Mouse (Mus musculus): ENCODE measurements at regions not wholly inside any gene's neighbourhood (a gene's known extent, or its start where the extent isn't known, plus 50 kb on each side); places are given as distances from the start of the nearest gene placed in this dataset.

GRCm38 (mm10) chr5:85661487-85661886 lies 403.9 kb downstream of the Cenpc1 start:
- DNase-seq (ENCODE audit: low spot score) (no peak), ATAC-seq (ENCODE audit: low read depth) (no peak)
- H3K4me3 ChIP-seq (ENCODE audit: low read depth, low read length), result no peak overlapping the region
- H3K9me3 ChIP-seq (ENCODE audit: control insufficient read depth, low read length), result no peaks in the 10 kb centered on the region
- no peaks in the 10 kb centered on the region for H3K4me1 ChIP-seq (ENCODE audit: control insufficient read depth, insufficient read depth, low read length)
- H3K27ac ChIP-seq (replicated peaks; ENCODE audit: low read depth, low read length), result no peak overlapping the region
- H3K27me3 ChIP-seq (replicated peaks; ENCODE audit: control insufficient read depth, insufficient read depth, low read length), result no peaks in the 10 kb centered on the region
- 80% methylated on average over 5 of the region's 5 CpGs for WGBS
- no peak overlapping the region for H3K4me2 ChIP-seq (ENCODE audit: low read depth, low read length)
- H3K9ac ChIP-seq (ENCODE audit: low read depth, low read length), result no peak overlapping the region
- no peaks in the 10 kb centered on the region for H3K36me3 ChIP-seq (ENCODE audit: control insufficient read depth, insufficient read depth, low read length)

GRCm38 (mm10) chr5:85621078-85621477 lies 444.3 kb downstream of the Cenpc1 start:
- H3K27me3 ChIP-seq (replicated peaks; ENCODE audit: control insufficient read depth, insufficient read depth, low read length), result no peaks in the 10 kb centered on the region
- no peak overlapping the region for H3K27ac ChIP-seq (replicated peaks; ENCODE audit: low read depth, low read length)
- no peaks in the 10 kb centered on the region for H3K9me3 ChIP-seq (ENCODE audit: control insufficient read depth, low read length)
- H3K9ac ChIP-seq (ENCODE audit: low read depth, low read length), result no peak overlapping the region
- DNase-seq (ENCODE audit: low spot score), result no peak
- no peak for ATAC-seq (ENCODE audit: low read depth)
- H3K4me2 ChIP-seq (ENCODE audit: low read depth, low read length), result no peak overlapping the region
- H3K36me3 ChIP-seq (ENCODE audit: control insufficient read depth, insufficient read depth, low read length), result no peaks in the 10 kb centered on the region
- 54% methylated on average over 2 of the region's 2 CpGs for WGBS
- H3K4me1 ChIP-seq (ENCODE audit: control insufficient read depth, insufficient read depth, low read length), result no peaks in the 10 kb centered on the region
- H3K4me3 ChIP-seq (ENCODE audit: low read depth, low read length), result no peak overlapping the region

GRCm38 (mm10) chr5:85614783-85615182 lies 450.6 kb downstream of the Cenpc1 start:
- no peaks in the 10 kb centered on the region for H3K27me3 ChIP-seq (replicated peaks; ENCODE audit: control insufficient read depth, insufficient read depth, low read length)
- H3K4me3 ChIP-seq (ENCODE audit: low read depth, low read length), result no peak overlapping the region
- WGBS, result 71% methylated on average over 3 of the region's 3 CpGs
- ATAC-seq (ENCODE audit: low read depth) (no peak), DNase-seq (ENCODE audit: low spot score) (no peak)
- H3K9me3 ChIP-seq (ENCODE audit: control insufficient read depth, low read length), result no peaks in the 10 kb centered on the region
- no peak overlapping the region for H3K9ac ChIP-seq (ENCODE audit: low read depth, low read length)
- no peaks in the 10 kb centered on the region for H3K36me3 ChIP-seq (ENCODE audit: control insufficient read depth, insufficient read depth, low read length)
- no peak overlapping the region for H3K27ac ChIP-seq (replicated peaks; ENCODE audit: low read depth, low read length)
- H3K4me1 ChIP-seq (ENCODE audit: control insufficient read depth, insufficient read depth, low read length), result no peaks in the 10 kb centered on the region
- no peak overlapping the region for H3K4me2 ChIP-seq (ENCODE audit: low read depth, low read length)

GRCm38 (mm10) chr5:85612606-85613005 lies 452.8 kb downstream of the Cenpc1 start:
- 67% methylated on average over 4 of the region's 4 CpGs for WGBS
- Histone ChIP-seq H3K27me3 (replicated peaks; ENCODE audit: control insufficient read depth, insufficient read depth, low read length) (no peaks in the 10 kb centered on the region), H3K4me3 (ENCODE audit: low read depth, low read length) (no peak overlapping the region), H3K9ac (ENCODE audit: low read depth, low read length) (no peak overlapping the region), H3K9me3 (ENCODE audit: control insufficient read depth, low read length) (no peaks in the 10 kb centered on the region), H3K4me1 (ENCODE audit: control insufficient read depth, insufficient read depth, low read length) (no peaks in the 10 kb centered on the region), H3K4me2 (ENCODE audit: low read depth, low read length) (no peak overlapping the region), H3K36me3 (ENCODE audit: control insufficient read depth, insufficient read depth, low read length) (no peaks in the 10 kb centered on the region), H3K27ac (replicated peaks; ENCODE audit: low read depth, low read length) (no peak overlapping the region)
- no peak for ATAC-seq (ENCODE audit: low read depth)
- DNase-seq (ENCODE audit: low spot score), result no peak

- Histone ChIP-seq H3K4me1 (ENCODE audit: control insufficient read depth, insufficient read depth, low read length) (no peaks in the 10 kb centered on the region), H3K4me2 (ENCODE audit: low read depth, low read length) (no peak overlapping the region), H3K9ac (ENCODE audit: low read depth, low read length) (no peak overlapping the region), H3K27ac (replicated peaks; ENCODE audit: low read depth, low read length) (no peak overlapping the region), H3K36me3 (ENCODE audit: control insufficient read depth, insufficient read depth, low read length) (no peaks in the 10 kb centered on the region), H3K4me3 (ENCODE audit: low read depth, low read length) (no peak overlapping the region), H3K27me3 (replicated peaks; ENCODE audit: control insufficient read depth, insufficient read depth, low read length) (no peaks in the 10 kb centered on the region), H3K9me3 (ENCODE audit: control insufficient read depth, low read length) (no peaks in the 10 kb centered on the region)
- no peak for ATAC-seq (ENCODE audit: low read depth)
- 78% methylated on average over 4 of the region's 4 CpGs for WGBS
- DNase-seq (ENCODE audit: low spot score), result no peak
These were observed 456.3 kb downstream of the Cenpc1 start for GRCm38 (mm10) chr5:85609104-85609503.

GRCm38 (mm10) chr5:85598164-85598563 lies 467.2 kb downstream of the Cenpc1 start:
- Histone ChIP-seq H3K4me1 (ENCODE audit: control insufficient read depth, insufficient read depth, low read length) (no peaks in the 10 kb centered on the region), H3K9me3 (ENCODE audit: control insufficient read depth, low read length) (no peaks in the 10 kb centered on the region), H3K4me2 (ENCODE audit: low read depth, low read length) (no peak overlapping the region), H3K27ac (replicated peaks; ENCODE audit: low read depth, low read length) (no peak overlapping the region), H3K36me3 (ENCODE audit: control insufficient read depth, insufficient read depth, low read length) (no peaks in the 10 kb centered on the region), H3K4me3 (ENCODE audit: low read depth, low read length) (no peak overlapping the region), H3K27me3 (replicated peaks; ENCODE audit: control insufficient read depth, insufficient read depth, low read length) (no peaks in the 10 kb centered on the region), H3K9ac (ENCODE audit: low read depth, low read length) (no peak overlapping the region)
- ATAC-seq (ENCODE audit: low read depth), result no peak
- no peak for DNase-seq (ENCODE audit: low spot score)

- H3K36me3 ChIP-seq (ENCODE audit: control insufficient read depth, insufficient read depth, low read length), result no peaks in the 10 kb centered on the region
- WGBS, result 43% methylated on average over 1 of the region's 1 CpGs
- H3K9ac ChIP-seq (ENCODE audit: low read depth, low read length), result no peak overlapping the region
- no peak overlapping the region for H3K4me3 ChIP-seq (ENCODE audit: low read depth, low read length)
- no peak overlapping the region for H3K4me2 ChIP-seq (ENCODE audit: low read depth, low read length)
- no peaks in the 10 kb centered on the region for H3K27me3 ChIP-seq (replicated peaks; ENCODE audit: control insufficient read depth, insufficient read depth, low read length)
- ATAC-seq (ENCODE audit: low read depth), result no peak
- H3K27ac ChIP-seq (replicated peaks; ENCODE audit: low read depth, low read length), result no peak overlapping the region
- no peaks in the 10 kb centered on the region for H3K9me3 ChIP-seq (ENCODE audit: control insufficient read depth, low read length)
- DNase-seq (ENCODE audit: low spot score), result no peak
- H3K4me1 ChIP-seq (ENCODE audit: control insufficient read depth, insufficient read depth, low read length), result no peaks in the 10 kb centered on the region
These were observed 470.3 kb downstream of the Cenpc1 start for GRCm38 (mm10) chr5:85595082-85595447.

- DNase-seq (ENCODE audit: low spot score), result peak; percentile 17
- no peak overlapping the region for H3K27ac ChIP-seq (replicated peaks; ENCODE audit: low read depth, low read length)
These were observed 470.8 kb downstream of the Cenpc1 start for GRCm38 (mm10) chr5:85594413-85595081.

GRCm38 (mm10) chr5:85592236-85592635 lies 473.1 kb downstream of the Cenpc1 start:
- peak; percentile 27 for DNase-seq (ENCODE audit: low spot score)
- Histone ChIP-seq H3K9ac (ENCODE audit: low read depth, low read length) (no peak overlapping the region), H3K27me3 (replicated peaks; ENCODE audit: control insufficient read depth, insufficient read depth, low read length) (no peaks in the 10 kb centered on the region), H3K9me3 (ENCODE audit: control insufficient read depth, low read length) (no peaks in the 10 kb centered on the region), H3K27ac (replicated peaks; ENCODE audit: low read depth, low read length) (no peak overlapping the region), H3K4me1 (ENCODE audit: control insufficient read depth, insufficient read depth, low read length) (no peaks in the 10 kb centered on the region), H3K4me3 (ENCODE audit: low read depth, low read length) (no peak overlapping the region), H3K36me3 (ENCODE audit: control insufficient read depth, insufficient read depth, low read length) (no peaks in the 10 kb centered on the region), H3K4me2 (ENCODE audit: low read depth, low read length) (no peak overlapping the region)
- WGBS, result 67% methylated on average over 3 of the region's 3 CpGs
- no peak for ATAC-seq (ENCODE audit: low read depth)

More at GRCm38 (mm10) chr5:85594413-85595081, 470.8 kb downstream of the Cenpc1 start:
- H3K4me2 ChIP-seq (ENCODE audit: low read depth, low read length), result no peak overlapping the region
- H3K27me3 ChIP-seq (replicated peaks; ENCODE audit: control insufficient read depth, insufficient read depth, low read length), result no peaks in the 10 kb centered on the region
- ATAC-seq (ENCODE audit: low read depth), result no peak
- no peaks in the 10 kb centered on the region for H3K4me1 ChIP-seq (ENCODE audit: control insufficient read depth, insufficient read depth, low read length)
- no peak overlapping the region for H3K9ac ChIP-seq (ENCODE audit: low read depth, low read length)
- WGBS, result 68% methylated on average over 4 of the region's 4 CpGs
- H3K36me3 ChIP-seq (ENCODE audit: control insufficient read depth, insufficient read depth, low read length), result no peaks in the 10 kb centered on the region
- no peaks in the 10 kb centered on the region for H3K9me3 ChIP-seq (ENCODE audit: control insufficient read depth, low read length)
- no peak overlapping the region for H3K4me3 ChIP-seq (ENCODE audit: low read depth, low read length)
